Mouse (Mus musculus): ENCODE data around the gene C1qtnf2.

Gene C1qtnf2

GRCm38 (mm10) chr11:43531619-43532018, 57.5 kb downstream of the C1qtnf2 start:
- peak; percentile 72 for DNase-seq (ENCODE audit: low read depth, low spot score)

- DNase-seq (ENCODE audit: low read depth, low spot score), result no peak
Observed at GRCm38 (mm10) chr11:43537074-43537473, 63.0 kb downstream of the C1qtnf2 start.

GRCm38 (mm10) chr11:43539863-43540262, 65.8 kb downstream of the C1qtnf2 start:
- no peak for DNase-seq (ENCODE audit: low read depth, low spot score)

Measured in ZHBTc4 (cell line).